Mouse (Mus musculus) stomach, postnatal 0 days (tissue): ENCODE measurements around the gene Tacr2.

Experiments used
- CTCF ChIP-seq: IDR thresholded peaks from 2 replicates; pipeline ENCODE4 v1.5.1; 2016; ENCODE audit warnings: antibody characterized with exemption, low read depth, mild to moderate bottlenecking, moderate library complexity
- EP300 ChIP-seq: optimal IDR thresholded peaks from 2 replicates; pipeline ENCODE3; 2016; ENCODE audit warnings: antibody characterized with exemption

DNA sequence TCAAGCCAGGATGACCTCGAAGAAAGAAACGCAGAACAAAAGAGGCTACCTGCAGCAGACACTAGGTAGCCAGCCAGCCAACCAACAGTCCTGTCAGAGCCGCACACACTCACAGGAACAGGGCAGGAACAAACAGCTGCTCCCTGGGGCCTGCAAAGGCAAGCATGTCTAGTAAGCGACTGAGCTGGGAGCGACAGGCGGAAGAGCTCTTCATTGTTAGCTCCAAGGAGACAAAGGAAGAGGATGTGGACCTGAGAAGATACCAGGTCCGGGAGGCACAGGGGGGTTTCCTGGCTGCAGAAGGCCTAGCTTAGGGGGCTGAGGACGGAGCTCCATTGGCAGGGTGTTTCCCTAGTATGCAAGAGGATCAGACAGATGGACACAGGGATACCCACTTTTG is 35.0 kb upstream of the Tacr2 start:
- TF ChIP-seq CTCF = no peak
- TF ChIP-seq EP300 = no peak
